8 mouse cellular contexts compared by ENCODE assay signal in the genomic region with DNA sequence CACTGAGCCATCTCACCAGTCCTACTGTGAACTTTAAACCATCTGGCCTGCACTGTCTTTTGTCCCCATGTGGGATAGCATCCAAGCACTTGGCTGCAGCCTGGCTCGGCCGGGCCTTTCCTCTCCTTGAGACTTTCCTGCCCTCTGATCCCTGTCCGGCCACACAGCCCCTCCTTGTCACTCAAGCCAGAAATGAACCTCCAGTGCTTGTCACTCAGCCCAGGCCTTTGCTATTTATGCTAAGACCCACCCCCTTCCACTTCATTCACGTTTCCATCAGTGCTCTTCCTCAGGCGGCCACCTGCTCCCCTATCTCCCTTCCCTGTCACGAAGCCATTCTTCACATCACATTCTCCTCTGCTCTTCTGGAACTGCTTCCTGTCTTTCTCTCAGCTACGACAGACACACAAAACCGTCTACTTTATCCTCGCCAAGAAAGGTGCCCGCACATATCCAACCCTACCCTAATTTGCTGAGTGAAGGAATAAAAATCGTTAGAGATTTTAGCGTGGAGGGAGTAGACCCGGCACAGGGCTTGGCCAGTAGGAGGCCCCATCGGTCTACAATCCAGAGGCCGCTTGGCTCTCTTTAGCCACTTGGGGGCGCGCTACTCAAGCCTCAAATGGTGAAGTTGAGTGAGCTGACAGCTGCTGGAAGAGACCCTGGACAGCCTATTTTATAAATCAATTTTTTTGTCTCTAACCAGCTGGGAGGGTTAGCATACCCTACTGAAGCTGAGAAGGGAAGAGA. TPM values are rescaled to one million over a fixed set of nuclear protein-coding genes. Genes with fewer than 3 reads are reported as not detected.
DNase-seq lines count a peak whose midpoint lies in the region; ATAC-seq and TF ChIP-seq lines count a peak whose summit lies in the region.

No protein-coding gene starts in this region.

- no peak overlapping the region for H3K27ac ChIP-seq in ES-E14 (ENCODE audit: insufficient read depth, low read depth, low read length, poor library complexity, severe bottlenecking)
- no peak overlapping the region for H3K27ac ChIP-seq in bone marrow macrophage, adult 2 months (ENCODE audit: insufficient read depth, low read depth, low read length)
- H3K27ac ChIP-seq in embryonic fibroblast, embryonic 13.5 days (ENCODE audit: insufficient read depth, low read length) = no peak overlapping the region
- no peak overlapping the region for H3K27ac ChIP-seq in heart, embryonic 11.5 days (ENCODE audit: low read depth, low read length)

- peak; percentile 77 for DNase-seq in ES-E14 (ENCODE audit: low read depth, low spot score)
- peak; percentile 75 to 92 for DNase-seq in layer of hippocampus, adult 18-20 months (ENCODE audit: low spot score in 2 of 2)
- peak; percentile 83 for DNase-seq in lung, postnatal 10 days
- DNase-seq in retina, adult 2 months (ENCODE audit: low read depth, low spot score) = peak; percentile 60
- DNase-seq in thymus, postnatal 25 days = peak; percentile 88

- in situ Hi-C loops in ES-E14 (cut with MboI; ENCODE audit: low sequenced_read_pairs in 2 of 2, unreplicated experiment in 2 of 2) = no loop called here

- H3K4me2 ChIP-seq in heart, embryonic 11.5 days = 0 out of 2 replicates have a peak overlapping the region, but pooled peaks have one; percentile 10

- H3K4me3 ChIP-seq in ES-E14 (ENCODE audit: insufficient read depth in 1 of 2, low read depth in 1 of 2, low read length in 2 of 2, poor library complexity in 1 of 2, severe bottlenecking in 1 of 2) = no peak overlapping the region
- no peak overlapping the region for H3K4me3 ChIP-seq in bone marrow macrophage, adult 2 months (ENCODE audit: insufficient read depth, low read length)
- no peak overlapping the region for H3K4me3 ChIP-seq in embryonic fibroblast, embryonic 13.5 days (ENCODE audit: insufficient read depth, low read length)
- H3K4me3 ChIP-seq in heart, embryonic 11.5 days (ENCODE audit: low read depth, low read length) = no peak overlapping the region

- no peak for ATAC-seq in heart, embryonic 11.5 days (replicated peaks; ENCODE audit: insufficient number of reproducible peaks, low FRiP score, low TSS enrichment)

- no peak for TF ChIP-seq POLR2A in bone marrow macrophage, adult 2 months (IDR thresholded peaks at IDR 0.05; ENCODE audit: borderline replicate concordance, low read depth, low read length)
- TF ChIP-seq POLR2A in embryonic fibroblast, embryonic 13.5 days (IDR thresholded peaks at IDR 0.05; ENCODE audit: low read depth, low read length) = no peak

- H3K9ac ChIP-seq in ES-E14 (ENCODE audit: insufficient read depth, low read depth, low read length, poor library complexity, severe bottlenecking) = no peak overlapping the region
- 0 out of 2 replicates have a peak overlapping the region, but pooled peaks have one; percentile 12 for H3K9ac ChIP-seq in heart, embryonic 11.5 days (ENCODE audit: low read depth, low read length)

- no peaks in the 10 kb centered on the region for H3K9me3 ChIP-seq in ES-E14 (ENCODE audit: control insufficient read depth, insufficient read depth, low read depth, low read length)
- H3K9me3 ChIP-seq in heart, embryonic 11.5 days (replicated peaks; ENCODE audit: control insufficient read depth, low read length) = no peaks in the 10 kb centered on the region

- 17% methylated on average over 17 of the region's 17 CpGs for WGBS in heart, embryonic 11.5 days (ENCODE audit: insufficient replicate concordance)

- H3K4me1 ChIP-seq in ES-E14 (ENCODE audit: control insufficient read depth in 2 of 2, insufficient read depth in 2 of 2, low read length in 2 of 2, poor library complexity in 1 of 2) = peaks cover 3 to 15% of the 10 kb centered on the region in 2 experiments; a peak in 3 of 4 replicates
- peaks cover 25% of the 10 kb centered on the region for H3K4me1 ChIP-seq in bone marrow macrophage, adult 2 months (ENCODE audit: control insufficient read depth, insufficient read depth, low read length)
- H3K4me1 ChIP-seq in embryonic fibroblast, embryonic 13.5 days (ENCODE audit: control insufficient read depth, insufficient read depth, low read length) = no peaks in the 10 kb centered on the region
- H3K4me1 ChIP-seq in heart, embryonic 11.5 days (ENCODE audit: control insufficient read depth, insufficient read depth, low read length) = peaks cover 12% of the 10 kb centered on the region

- peak; percentile 100 for TF ChIP-seq CTCF in bone marrow macrophage, adult 2 months (IDR thresholded peaks at IDR 0.05; ENCODE audit: low read depth, low read length)
- TF ChIP-seq CTCF in embryonic fibroblast, embryonic 13.5 days (IDR thresholded peaks at IDR 0.05; ENCODE audit: borderline replicate concordance, insufficient read depth, low read length) = peak; percentile 75

- no peaks in the 10 kb centered on the region for H3K36me3 ChIP-seq in ES-E14 (ENCODE audit: control insufficient read depth, insufficient read depth, low read length, poor library complexity, severe bottlenecking)
- H3K36me3 ChIP-seq in heart, embryonic 11.5 days (ENCODE audit: control insufficient read depth, insufficient read depth, low read length) = no peaks in the 10 kb centered on the region

- H3K27me3 ChIP-seq in heart, embryonic 11.5 days (ENCODE audit: control insufficient read depth, insufficient read depth, low read length) = no peaks in the 10 kb centered on the region; the same call in 1 of the 2 replicates

TF ChIP-seq in ES-E14, 5 proteins besides CTCF, POLR2A, EP300 and RAD21:
- TF ChIP-seq ZNF384 (IDR thresholded peaks at IDR 0.05; ENCODE audit: low read depth, low read length) = 0 out of 2 replicates have a peak, but pooled peaks have one; percentile 13
- TF ChIP-seq HCFC1 (IDR thresholded peaks at IDR 0.05; ENCODE audit: borderline replicate concordance, insufficient read depth, low read length) = no peak
- TF ChIP-seq MAFK (IDR thresholded peaks at IDR 0.05; ENCODE audit: insufficient read depth, low read depth, low read length) = peak; percentile 73
- peak; percentile 82 for TF ChIP-seq ZC3H11A (IDR thresholded peaks at IDR 0.05; ENCODE audit: borderline replicate concordance, low read depth, low read length)
- no peak for TF ChIP-seq CHD2 (IDR thresholded peaks at IDR 0.05; ENCODE audit: low read depth, low read length)

RNA-seq across cellular contexts. Expression of a gene that starts 33.2 kb away (rescaled TPM):
- 15.1 and 18.9 TPM in 2 replicates for total RNA-seq in ES-E14 (2012; rRNA removed)
- 9.6 and 9.7 TPM in 2 replicates for polyA plus RNA-seq in bone marrow macrophage, adult 2 months (2012; ENCODE audit: insufficient read depth, insufficient read length, missing spikeins)
- 10.3 and 11.0 TPM in 2 replicates for polyA plus RNA-seq in embryonic fibroblast, embryonic 13.5 days (2011; ENCODE audit: insufficient read length, low read depth, missing spikeins)
- 14.9 and 15.7 TPM in 2 replicates for polyA plus RNA-seq in heart, embryonic 11.5 days (2014; fragmentation: Nextera tagmentation; extraction: Ambion mirVana)
- total RNA-seq in layer of hippocampus, adult 18-20 months (2021) = 10 to 100 TPM; 30.9 to 33.2 TPM

RNA-seq across cellular contexts. Expression of a gene that starts 33.4 kb away (rescaled TPM):
- 10.0 and 10.7 TPM in 2 replicates for total RNA-seq in ES-E14 (2012; rRNA removed)
- polyA plus RNA-seq in bone marrow macrophage, adult 2 months (2012; ENCODE audit: insufficient read depth, insufficient read length, missing spikeins) = 1.5 and 2.1 TPM in 2 replicates
- polyA plus RNA-seq in embryonic fibroblast, embryonic 13.5 days (2011; ENCODE audit: insufficient read length, low read depth, missing spikeins) = 31.6 and 45.3 TPM in 2 replicates
- 5.7 and 8.1 TPM in 2 replicates for polyA plus RNA-seq in heart, embryonic 11.5 days (2014; fragmentation: Nextera tagmentation; extraction: Ambion mirVana)
- 100 to 1,000 TPM; 213 to 225 TPM for total RNA-seq in layer of hippocampus, adult 18-20 months (2021)
